Mouse (Mus musculus) brain, embryonic 14.5 days (tissue): ENCODE results near the gene Vps45.

Experiments
- CTCF ChIP-seq: fragments of 200-500 bp; IDR thresholded peaks from 2 replicates; pipeline ENCODE4 v1.5.1; 2012; ENCODE audit warnings: inconsistent platforms, mild to moderate bottlenecking, moderate library complexity, borderline replicate concordance; ENCODE audit not compliant: insufficient read depth, insufficient read length; ENCODE audit errors: extremely low read depth
- POLR2A ChIP-seq: fragments of 200-500 bp; IDR thresholded peaks from 2 replicates; pipeline ENCODE4 v1.6.1; 2012; ENCODE audit warnings: mild to moderate bottlenecking, inconsistent platforms, borderline replicate concordance; ENCODE audit not compliant: poor library complexity, insufficient read depth, insufficient read length, severe bottlenecking; ENCODE audit errors: extremely low read depth

DNA sequence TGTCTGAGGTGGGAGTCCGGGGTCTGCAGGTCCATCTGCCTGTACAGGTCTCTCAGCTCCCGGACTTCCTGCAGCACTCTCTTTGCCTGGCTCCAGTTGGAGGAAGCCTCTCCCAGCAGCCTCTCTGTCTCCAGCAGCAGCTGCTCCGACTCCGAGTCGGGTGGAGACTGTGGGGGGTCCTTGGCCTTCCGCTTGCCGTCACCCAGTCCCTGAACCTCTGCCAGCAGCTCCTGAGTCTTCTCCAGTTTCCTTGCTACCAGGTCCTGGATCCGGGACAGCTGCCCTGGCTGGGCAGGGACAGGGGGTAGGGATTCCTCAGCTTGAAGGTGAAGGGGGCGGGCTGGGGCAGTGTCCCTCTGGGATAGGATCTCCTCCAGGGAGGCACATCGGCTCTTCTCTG is 69.3 kb downstream of the Vps45 start:
- TF ChIP-seq POLR2A (no peak), CTCF (no peak)
